Mouse (Mus musculus): ENCODE measurements at regions not wholly inside any gene's neighbourhood (a gene's known extent, or its start where the extent isn't known, plus 50 kb on each side); places are given as distances from the start of the nearest gene placed in this dataset.
A peak's percentile ranks its signal among the peaks of the same experiment; 100 is the strongest.

DNA sequence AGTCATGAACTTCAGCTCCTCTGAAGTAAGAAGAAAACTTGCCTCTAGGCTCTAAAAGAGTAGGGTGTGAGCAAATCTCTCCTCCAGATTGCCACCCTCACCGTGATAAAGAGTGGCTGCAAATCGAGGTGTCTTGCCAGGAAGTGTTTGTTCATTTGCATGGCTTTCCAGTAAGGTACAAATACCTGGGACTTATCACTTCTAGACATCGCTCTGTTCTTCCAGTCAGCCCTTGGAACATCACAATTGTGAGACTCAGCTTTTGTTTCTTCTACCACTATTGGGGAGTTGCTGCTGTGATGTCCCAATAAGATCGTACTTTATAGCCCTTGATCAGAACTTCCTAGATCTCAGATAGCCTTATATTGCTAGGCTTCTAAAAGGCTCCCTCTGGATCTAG is 566.9 kb upstream of the A1bg start:
- DNase-seq = no peak

DNA sequence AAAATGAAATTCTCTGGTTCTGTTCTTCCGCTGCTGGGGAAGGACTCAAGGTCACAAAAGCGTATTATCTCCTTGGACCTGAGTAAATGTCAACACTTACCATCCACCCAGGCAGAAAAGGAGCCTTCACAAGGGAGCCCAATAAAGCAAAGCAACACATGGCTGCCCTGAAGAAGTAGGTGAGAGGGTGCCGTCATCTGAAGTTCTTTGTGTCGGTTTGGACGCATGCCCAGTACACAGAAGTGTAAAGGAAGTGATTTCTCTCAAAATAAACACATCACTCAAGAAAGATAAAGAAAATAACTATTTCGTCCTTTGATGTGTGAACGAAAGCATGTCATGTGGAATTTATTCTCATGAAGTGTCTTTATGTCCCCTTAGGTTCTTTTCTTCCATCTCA is 559.0 kb upstream of the A1bg start:
- peak; percentile 5 for DNase-seq

DNA sequence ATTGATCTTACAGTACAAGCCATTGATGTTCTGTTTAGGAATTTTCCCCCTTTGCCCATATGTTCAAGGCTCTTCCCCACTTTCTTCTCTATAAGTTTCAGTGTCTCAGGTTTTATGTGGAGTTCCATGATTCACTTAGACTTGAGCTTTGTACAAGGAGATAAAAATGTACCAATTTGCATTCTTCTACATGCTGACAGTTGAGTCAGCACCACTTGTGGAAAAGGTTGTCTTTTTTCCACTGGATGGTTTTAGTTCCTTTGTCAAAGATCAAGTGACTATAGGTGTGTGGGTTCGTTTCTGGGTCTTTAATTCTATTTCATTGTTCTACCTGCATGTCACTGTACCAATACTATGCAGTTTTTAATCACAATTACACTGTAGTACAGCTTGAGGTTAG is 551.1 kb upstream of the A1bg start:
- no peak for DNase-seq

DNA sequence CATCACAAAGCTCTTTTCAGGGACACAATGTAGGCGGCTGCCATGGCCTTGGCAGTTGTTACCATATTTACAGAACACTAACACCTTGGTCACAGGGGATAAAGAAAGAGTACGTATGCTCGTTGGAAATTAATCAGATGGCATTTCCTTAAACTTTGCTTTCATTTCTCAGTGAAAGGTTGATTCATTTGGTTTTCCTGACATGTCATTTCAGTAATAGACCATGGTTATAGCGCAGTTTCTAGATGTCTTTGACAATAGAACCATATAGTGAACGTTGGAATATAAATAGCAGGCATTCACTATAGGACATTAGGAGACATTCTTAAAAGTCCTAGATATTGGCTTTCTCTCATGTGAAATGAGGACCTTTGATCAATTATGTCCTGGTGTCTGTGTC is 532.2 kb upstream of the A1bg start:
- no peak for DNase-seq

DNA sequence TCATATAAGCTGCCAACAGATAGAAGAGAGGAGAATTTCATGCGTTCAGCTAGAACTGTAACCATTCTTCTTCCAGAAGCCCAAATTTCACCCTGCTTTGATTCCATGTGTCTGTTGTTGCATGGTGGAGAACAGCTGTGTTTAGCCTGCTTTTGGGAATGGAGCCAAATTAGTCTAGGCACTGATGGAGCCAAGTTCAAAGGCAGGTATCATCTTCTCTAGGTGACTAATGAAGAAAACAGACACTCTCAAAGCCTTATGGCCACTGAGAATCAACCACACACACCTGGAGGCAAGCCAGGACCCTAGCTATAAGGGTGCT is 531.5 kb upstream of the A1bg start:
- DNase-seq = no peak

DNA sequence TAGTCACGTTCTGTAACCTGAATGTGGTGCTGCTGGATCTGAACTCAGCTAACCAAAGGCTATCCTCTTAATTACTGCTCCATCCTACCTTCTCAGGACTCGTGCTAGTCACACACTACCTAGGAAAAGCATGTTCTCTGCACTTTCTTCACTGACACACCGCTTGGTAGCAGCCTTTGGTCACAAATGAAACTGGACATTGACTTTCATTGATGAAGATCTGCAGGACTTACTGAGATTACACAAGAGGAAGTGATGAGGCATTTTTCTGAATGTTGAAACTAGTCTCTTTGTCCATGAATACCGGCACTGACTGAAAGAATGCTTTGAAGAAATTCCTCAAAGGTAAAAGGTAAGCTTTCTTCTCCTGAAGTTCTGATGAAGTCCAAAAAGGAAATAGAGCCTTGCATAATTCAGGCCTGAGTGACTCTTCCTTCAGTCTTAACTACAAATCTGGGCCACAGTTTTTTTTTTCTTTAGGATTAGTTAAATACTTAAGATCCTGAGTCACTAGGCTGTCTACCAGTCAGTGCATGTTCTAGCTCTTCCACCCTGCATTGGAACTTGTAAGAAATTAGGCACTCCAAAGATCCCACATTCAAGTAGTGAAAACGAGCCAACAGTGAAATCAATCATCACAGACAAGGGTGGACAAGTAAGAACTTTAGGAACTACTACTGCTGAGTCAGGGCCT is 531.0 kb upstream of the A1bg start:
- DNase-seq = no peak

DNA sequence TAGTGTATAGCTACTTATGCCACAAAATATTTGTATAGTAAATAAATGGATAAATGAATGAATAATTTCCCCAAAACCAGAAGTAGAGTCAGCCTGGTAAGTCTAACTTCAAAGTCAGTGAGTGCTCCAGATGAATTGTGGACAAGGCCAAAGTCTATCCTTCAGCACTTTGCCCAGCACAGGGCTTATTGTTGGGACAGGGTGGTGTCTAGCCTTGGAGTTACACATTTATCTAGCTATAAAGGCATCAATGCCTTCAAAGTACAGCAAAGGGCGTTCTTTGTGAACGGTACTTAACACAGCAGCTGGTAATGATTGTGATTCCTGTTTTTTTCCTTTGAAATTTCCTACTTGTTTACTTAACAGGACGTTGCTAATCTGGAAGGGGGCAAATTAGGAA is 527.4 kb upstream of the A1bg start:
- no peak for DNase-seq

DNA sequence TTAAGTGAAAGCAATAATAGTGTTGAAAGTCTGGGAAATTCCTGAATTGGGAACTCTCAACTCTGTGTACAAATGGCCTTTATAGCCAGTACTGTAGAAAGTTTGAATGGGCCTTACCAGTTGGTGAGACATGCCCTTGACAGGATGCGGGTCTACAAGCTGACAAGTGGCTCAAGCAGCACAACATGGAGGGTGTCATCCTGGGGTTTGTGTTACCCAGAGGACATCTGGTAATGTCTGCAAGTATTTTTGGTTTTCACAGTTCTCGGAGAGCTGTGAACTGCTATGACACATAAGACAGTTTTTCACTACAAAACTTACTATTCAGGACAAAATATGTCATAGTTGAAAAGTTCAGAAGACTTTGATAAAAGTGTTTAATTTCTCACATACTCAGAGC is 525.7 kb upstream of the A1bg start:
- DNase-seq = no peak

DNA sequence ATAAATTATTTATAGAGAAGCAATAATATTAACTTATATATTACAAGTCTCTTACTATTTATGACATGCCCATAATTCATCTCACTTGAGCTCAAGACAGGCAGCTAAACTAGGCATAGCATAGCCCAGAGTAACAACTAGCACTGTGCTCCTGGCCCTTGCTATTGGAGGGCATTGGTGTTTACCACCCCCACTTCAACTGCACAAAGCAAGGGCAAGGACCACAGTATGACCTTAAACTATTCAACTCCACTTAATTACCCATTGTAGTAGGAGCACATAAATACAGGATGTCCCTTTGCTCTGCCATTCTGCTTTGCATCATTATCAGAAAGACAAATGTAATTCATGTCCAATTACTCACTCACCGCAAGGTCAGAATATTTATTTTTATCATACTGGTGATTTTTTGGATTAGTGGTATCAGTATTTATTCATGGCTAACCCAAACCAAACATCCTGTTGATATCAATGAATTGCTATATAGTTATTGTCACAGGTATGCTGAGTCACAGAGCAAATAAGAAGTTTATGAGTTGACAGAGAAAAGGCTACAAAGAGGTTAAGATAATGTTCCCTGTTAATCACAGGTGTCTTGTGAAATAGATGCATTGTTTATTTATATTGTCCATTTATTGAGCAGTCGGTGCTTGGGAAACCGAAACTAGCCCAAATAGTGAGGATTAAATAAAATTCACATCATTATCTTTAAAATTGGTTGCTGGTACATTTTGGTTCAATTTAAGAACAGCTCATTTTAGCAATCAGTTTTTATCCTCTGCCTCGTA is 523.4 kb upstream of the A1bg start:
- peak; percentile 13 for DNase-seq

DNA sequence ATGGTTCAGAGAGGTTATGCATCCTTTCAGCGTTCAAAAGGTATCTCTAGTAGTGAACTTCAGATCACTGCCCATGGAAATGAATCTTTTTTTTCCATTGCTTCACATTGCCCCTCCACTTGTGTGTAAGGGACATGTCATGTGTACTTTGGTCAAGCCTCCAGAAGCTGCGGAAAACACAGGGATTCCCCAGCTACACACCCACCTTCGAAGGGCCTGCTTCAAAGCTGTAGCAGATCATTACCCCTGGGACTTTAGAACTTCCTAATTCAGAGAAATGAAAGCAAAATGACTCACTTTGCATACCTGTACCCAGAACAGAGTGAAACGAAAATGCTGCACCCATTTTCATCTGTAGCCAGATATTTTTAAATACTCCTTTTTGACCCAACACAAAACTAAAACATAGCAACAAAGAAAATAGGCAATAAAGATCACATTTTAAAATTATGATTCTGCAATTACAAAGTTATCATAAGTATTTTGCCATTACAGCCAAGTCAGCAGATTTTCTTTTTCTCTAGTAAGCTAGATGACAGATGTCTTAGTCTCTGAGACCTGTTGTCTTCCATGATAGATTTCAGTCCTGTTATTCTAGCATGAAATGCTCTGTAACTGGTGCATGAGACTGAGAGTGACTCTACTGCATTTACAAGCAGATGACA is 519.1 kb upstream of the A1bg start:
- DNase-seq = no peak

DNA sequence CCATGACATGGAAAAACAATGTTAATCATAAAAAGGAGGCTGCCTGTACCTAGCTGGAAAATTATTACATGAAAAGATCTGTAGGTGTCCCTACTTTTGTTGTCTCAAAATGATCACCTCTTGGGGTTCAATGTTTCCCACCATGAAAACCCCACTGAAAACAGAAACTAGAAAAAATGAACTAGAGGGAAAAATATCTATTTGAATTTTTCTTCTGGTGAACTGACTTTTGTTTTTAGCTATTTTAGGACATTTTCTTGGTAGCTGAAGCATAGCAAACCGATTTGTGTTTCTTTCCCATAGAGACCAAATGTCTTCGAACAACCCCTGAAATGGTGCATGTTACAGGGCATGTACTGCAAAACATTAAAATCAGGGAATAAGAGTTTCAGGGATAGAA is 518.2 kb upstream of the A1bg start:
- DNase-seq = no peak

DNA sequence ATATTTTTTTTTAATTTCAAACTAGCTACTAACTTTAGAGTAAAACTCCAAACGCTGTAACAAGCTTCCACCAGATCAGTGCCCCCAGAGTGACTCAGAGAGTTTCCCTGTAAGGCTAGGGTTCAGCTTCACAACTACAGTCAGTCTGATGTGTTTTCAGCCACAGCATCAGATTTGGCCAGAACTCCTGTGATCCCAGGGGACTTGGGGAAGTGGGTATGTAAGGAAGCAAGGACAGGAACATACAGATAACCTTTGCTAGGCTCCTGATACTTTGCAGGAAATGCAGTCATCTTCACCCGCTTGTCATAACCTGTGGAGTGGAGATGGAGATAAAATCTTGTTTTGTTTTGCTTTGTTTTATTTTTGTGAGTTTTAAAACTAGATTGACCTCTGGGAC is 517.5 kb upstream of the A1bg start:
- peak; percentile 28 for DNase-seq

DNA sequence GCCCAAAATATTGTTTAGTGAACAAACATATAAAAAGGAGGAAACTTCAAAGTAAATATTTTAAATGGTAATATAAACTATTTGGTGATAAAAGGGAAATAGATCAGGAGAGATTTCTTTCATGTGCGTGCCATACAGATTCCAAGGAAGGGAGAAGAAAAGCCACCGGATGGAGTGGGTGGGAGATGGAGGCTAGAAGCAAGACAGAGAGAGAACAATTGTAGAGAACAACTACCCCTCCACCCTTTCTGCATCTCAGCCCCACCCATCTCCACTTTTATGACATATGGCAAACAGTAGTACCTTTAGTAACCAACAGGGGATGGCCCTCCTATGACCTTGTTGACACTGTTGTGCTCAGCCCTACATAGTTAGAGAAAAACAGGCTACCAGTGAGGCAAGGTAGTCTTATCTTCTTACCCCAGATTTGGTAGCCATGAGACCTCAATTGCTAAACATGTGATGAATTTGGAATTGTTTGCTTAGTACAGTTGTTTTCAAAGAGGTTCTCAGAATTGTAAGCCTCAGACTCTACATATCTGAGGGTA is 516.9 kb upstream of the A1bg start:
- no peak for DNase-seq

DNA sequence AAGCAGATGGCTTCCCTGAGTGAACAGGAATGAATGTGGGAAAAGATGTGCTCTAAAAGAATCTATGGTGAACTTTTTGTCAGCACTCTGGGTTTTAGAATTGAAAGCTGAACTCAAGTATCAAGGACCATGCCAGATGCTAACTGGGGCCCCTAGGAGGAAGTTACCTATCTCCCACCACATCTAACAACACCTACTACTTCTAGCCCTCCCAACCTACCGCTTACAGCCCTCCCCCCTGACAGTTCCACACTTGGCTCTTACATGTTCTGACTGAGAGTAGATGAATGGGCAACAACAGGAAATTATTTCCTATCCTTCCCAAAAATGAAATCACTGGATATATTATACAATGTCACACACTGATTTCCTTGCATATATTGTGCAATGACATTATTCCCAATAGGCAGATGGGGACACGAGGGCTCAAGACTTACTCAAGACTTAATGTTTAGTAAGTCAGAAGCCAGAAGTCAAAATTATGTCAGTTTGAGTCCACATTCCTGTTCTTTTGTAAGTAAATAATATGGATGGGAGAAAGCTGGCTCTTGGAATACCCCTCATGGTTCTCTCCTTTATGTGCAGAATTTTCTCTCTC is 506.1 kb upstream of the A1bg start:
- DNase-seq = no peak

DNA sequence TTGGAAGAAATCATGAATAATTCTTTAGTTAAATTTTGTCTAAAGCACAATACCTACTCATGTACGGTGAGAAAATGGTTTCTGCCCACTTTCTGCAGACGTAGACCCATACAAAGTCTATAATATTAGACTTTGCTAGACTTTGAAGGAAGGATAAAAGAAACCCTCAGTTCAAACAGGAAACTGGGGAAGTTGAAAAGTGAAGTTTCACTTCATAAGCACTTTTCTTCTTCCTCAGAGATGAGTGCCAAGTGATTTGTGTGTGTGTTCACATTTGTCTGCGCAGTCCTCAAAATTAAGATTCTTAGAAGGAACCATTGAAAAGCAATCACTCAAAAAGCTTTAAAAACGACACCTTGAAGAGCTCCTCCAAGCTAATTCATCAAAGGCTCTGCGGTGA is 500.2 kb upstream of the A1bg start:
- no peak for DNase-seq

DNA sequence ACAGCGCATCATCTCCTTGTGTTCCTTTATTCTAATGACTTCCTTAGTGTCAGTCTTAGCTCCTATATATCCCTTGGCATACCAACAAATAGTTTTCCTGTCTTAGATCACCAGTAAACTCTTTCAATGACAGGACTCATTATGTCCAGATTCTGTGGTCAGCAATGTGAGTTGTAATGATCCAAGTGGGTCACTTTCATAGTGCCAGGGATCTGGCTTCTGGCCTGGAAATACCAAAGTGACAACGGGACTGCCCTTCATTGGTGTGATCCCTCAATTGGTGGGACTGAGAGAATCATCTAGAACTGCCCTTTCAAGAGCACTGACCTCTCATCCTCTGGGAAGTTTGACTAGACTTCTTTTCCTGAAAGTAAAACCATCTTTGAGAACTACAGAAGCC is 494.7 kb upstream of the A1bg start:
- no peak for DNase-seq

DNA sequence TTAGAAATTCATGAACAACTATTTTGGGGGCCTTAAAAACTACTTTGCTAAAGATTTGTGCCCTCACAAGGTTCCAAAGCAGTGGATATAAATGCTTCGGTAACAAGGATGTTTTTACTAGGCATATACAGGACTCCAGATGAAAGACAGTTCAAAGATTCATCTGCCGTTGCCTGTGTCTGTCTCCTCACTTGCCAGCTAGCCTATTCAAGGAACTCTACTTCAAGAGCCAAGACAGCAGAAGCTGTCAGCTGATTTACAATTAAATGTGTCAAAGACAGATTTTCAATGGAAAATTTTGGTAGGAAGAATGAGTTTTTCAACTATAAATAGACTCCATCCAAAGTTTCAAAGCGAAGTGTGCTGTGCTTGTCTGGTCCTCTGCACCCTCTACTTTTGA is 494.0 kb upstream of the A1bg start:
- DNase-seq = no peak

DNA sequence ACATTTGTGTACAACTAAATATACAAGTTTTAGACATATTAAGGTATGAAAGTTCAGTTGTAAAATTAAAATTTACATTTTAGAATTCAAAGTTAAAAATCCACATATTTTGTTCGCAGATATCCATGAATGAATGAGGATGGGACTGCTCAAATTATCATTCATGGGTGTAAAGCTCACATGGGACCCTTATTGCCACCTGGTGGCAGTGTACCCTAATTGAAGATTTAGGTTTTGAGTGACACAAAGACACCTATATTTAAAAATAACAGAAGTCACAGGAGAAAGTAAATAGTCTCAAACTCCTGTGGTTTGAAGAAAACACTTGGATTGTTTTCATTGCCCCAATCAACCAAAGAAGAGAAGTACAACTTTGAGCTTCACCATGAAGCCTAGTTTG is 492.8 kb upstream of the A1bg start:
- no peak for DNase-seq

DNA sequence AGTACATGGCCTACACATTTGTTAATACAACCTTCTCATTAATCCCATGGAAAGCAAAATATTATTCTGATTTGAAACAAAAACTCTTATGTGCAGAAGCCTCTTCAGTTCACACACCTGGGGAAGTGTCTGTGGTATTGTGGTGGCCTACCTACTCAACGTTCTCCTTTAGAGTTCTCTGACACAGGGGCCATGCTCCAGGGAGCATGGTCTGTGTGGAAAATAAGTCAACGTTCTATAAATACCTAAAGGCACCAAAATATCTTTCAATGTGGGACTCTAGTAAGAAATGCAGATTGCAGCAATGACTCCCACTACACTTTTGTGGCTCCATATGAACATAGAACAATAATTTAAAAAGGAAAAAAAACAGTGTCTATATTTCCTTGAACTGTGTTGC is 489.0 kb upstream of the A1bg start:
- DNase-seq = no peak

DNA sequence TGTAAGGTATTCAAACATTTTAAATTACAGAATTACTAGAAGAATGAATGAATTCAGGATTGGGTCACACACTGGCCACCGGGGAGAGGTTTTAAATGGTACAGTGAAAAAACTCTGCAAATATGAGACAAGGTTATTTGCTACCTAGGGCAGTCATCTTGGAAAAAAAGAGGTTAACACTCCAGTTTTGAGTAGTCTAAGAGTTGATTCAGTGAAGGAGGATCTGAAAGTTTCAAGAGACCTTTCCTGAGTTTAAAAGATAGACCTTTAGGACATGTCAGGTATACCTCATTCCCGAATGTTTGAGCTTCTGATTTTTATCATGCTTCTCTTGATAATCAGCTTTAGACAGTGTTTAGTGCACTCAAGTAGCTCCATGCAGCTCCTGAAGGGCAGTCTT is 488.0 kb upstream of the A1bg start:
- no peak for DNase-seq

DNA sequence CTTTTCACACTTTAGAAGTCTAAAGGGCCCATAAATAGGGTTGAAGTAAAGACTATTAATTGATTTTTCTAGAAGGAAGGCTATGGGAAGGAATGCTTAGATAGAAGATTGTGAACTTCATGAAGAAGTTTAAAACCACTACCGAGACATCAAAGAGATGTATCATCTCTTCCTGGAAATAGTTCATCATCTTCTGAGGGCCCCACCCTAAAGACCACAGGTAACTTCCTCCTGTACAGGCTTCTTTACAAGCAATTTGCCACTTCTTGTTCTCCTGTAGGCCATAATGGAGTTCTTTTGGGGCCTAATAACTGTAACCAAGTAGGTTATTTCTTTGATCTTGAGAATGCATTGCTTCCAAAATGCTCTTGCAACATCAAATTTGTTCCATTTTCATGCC is 485.8 kb upstream of the A1bg start:
- no peak for DNase-seq

DNA sequence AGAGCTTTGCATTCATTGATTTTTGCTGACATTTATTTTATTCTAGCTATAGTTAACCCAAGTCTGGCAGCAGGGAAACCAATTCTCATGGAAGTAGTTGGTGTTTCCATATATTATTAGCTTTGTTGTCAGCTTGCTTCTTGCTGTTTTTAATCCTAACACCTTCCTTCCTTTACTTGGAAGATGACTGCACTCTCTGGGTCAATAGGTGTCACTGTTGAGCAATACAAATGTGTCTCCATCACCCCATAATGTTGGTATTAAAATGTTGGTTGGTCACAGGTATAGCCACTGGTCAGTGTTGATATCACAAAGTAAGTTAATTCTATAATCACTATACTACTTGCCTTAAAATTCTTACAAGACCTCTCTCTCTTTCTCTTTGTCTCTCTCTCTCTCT is 477.9 kb upstream of the A1bg start:
- no peak for DNase-seq

DNA sequence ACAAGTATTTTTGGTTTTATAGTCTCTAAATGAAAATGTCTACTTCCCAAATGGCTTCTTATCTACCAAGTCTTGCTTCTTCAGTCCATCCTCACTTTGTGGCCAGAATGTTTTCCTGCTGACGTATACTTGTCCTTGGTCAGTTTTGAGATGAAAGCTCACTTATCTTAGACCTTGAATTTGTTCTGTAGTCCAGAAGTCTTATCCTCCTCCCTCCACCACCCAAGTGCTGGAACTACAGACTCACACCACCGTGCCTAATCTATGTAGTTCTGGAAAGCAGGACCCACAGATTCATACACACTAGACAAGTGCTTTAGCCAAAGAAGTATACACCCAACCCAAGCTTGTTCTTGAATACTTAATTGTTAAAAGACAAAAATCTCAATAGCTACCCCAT is 477.2 kb upstream of the A1bg start:
- peak; percentile 16 for DNase-seq

DNA sequence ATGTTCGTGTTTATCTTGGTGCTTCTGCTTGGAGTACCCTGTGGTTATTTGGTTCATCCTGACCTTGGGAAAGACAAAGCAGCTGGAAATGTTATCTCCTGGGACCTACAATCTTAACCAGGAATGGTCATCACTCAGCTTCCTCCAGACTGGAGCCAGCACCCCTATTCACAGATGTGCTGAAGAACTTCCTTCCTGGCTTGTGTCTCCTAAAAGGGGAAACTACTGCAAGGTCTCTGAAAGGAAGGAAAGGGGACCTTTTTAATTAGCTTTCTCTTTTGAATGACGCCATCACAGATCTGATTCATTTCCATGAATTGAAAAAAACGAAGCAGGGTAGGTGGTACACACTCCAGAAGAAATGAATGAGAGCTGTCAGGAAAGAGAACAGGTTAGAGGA is 476.0 kb upstream of the A1bg start:
- DNase-seq = no peak

Measured in adrenal gland, adult 8-10 months (tissue).